Comparison of ENCODE assay signal across 12 mouse cellular contexts in the genomic region with DNA sequence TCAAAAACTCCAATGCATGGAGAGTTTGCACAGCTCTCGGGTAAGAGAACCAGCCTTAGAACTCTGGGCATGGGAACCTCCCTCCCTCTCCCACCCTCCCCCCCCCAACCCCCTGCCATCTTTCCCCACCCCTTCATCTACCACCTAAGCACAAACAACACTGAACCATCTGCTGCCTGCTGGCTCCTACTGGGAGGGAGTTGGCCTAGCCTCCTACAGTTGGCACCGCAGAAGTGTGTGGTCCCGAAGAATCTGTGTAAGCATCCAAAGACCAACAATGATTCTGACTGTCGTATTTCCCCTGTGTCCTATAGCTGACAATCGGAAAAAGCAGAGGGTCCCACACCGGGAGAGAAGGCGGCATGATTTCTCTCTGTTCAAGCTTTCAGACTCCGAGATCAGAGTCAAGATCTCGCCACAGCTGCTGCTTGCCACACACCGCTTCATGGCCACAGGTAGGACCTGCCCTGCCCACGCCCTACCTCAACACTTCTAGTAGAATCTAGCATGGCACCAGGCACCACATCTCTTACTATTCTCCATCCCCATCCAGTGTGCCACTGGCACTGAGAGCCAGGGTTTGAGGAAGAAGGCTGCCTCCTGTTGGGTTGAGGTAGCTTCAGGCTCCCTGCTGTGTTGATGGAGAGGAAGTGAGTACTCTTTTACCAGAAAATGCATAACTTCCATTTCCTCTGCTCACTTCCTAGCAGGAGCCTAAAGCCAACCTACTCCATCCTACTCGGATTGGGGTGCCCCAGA. TPM values are rescaled to one million over a fixed set of nuclear protein-coding genes. Genes with fewer than 3 reads are reported as not detected.
DNase-seq lines count a peak whose midpoint lies in the region; ATAC-seq and TF ChIP-seq lines count a peak whose summit lies in the region.
"Had no signal": no experiment of that assay in that cellular context is flagged by ENCODE, and none has a peak within 500 bp of the region (broad histone marks: within the 10 kb centered on the region; RNA-seq: fewer than 3 reads in every experiment).

No protein-coding gene starts in this region.

- peak; percentile 60 to 61 for DNase-seq in layer of hippocampus, adult 2 months (ENCODE audit: low spot score in 2 of 2)
- DNase-seq in layer of hippocampus, postnatal 25 days (ENCODE audit: extremely low spot score in 1 of 2, low spot score in 1 of 2), result no peak
- peak; percentile 81 for DNase-seq in brain, embryonic 14.5 days (ENCODE audit: low read depth)
- peak; percentile 90 for DNase-seq in cerebellum, adult 9-11 months
- DNase-seq in right cerebral cortex, postnatal 10 days (ENCODE audit: low spot score in 2 of 2), result peak; percentile 49 to 75
- DNase-seq in Muller cell, postnatal 12 days (ENCODE audit: inconsistent ontology term), result no peak
- DNase-seq: heart, postnatal 36 days; kidney, adult 11 months; lung, postnatal 10 days had no signal

- no peak for TF ChIP-seq POLR2A in brain, embryonic 14.5 days (IDR thresholded peaks at IDR 0.05; ENCODE audit: borderline replicate concordance, extremely low read depth, insufficient read depth, insufficient read length, poor library complexity, severe bottlenecking)

- no peak for TF ChIP-seq CTCF in layer of hippocampus, adult 2 months (conservative IDR thresholded peaks at IDR 0.05)
- TF ChIP-seq CTCF in brain, embryonic 14.5 days (IDR thresholded peaks at IDR 0.05; ENCODE audit: borderline replicate concordance, extremely low read depth, insufficient read depth, insufficient read length), result no peak

- H3K4me3 ChIP-seq in layer of hippocampus, adult 2 months, result no peak overlapping the region
- H3K4me3 ChIP-seq: left cerebral cortex, adult 2 months had no signal

- no peak for ATAC-seq in megakaryocyte-erythroid progenitor cell, adult 5-6 weeks (replicated peaks; ENCODE audit: low FRiP score, low TSS enrichment, poor library complexity, severe bottlenecking)
- ATAC-seq: midbrain, embryonic 16.5 days had no signal

- H3K27ac ChIP-seq in layer of hippocampus, adult 2 months, result peak overlapping the region; percentile 76
- H3K27ac ChIP-seq: left cerebral cortex, adult 2 months had no signal

RNA-seq across cellular contexts. Expression of a gene that starts 27.9 kb away (rescaled TPM):
- total RNA-seq in layer of hippocampus, adult 2 months (2021), result 100 to 1,000 TPM; 113 to 115 TPM
- 100 to 1,000 TPM in 1 of 2 experiments, 10 to 100 TPM in 1; 94.0 to 102 TPM for total RNA-seq in layer of hippocampus, postnatal 25 days (2021)
- 3.7 and 5.8 TPM in 2 replicates for polyA plus RNA-seq in brain, embryonic 14.5 days (2012; rRNA removed)
- 0.27 and 2.5 TPM in 2 replicates for total RNA-seq in megakaryocyte-erythroid progenitor cell, adult 5-6 weeks (2014; fragmentation: Nextera tagmentation)
- total RNA-seq in megakaryocyte-erythroid progenitor cell, adult 5-6 weeks (2017), result 0.33 TPM in 1 of 2 replicates, not detected in the other
- total RNA-seq: heart, postnatal 36 days had no signal

RNA-seq across cellular contexts. Expression of a gene that starts 56.3 kb away (rescaled TPM):
- total RNA-seq in layer of hippocampus, adult 2 months (2021), result 100 to 1,000 TPM; 324 to 355 TPM
- total RNA-seq in layer of hippocampus, postnatal 25 days (2021), result 100 to 1,000 TPM; 310 to 324 TPM
- 63.1 and 66.7 TPM in 2 replicates for polyA plus RNA-seq in brain, embryonic 14.5 days (2012; rRNA removed)
- 24.4 and 26.2 TPM in 2 replicates for total RNA-seq in megakaryocyte-erythroid progenitor cell, adult 5-6 weeks (2014; fragmentation: Nextera tagmentation)
- 15.8 and 18.5 TPM in 2 replicates for total RNA-seq in megakaryocyte-erythroid progenitor cell, adult 5-6 weeks (2017)

Comparison
In these comparisons a context has a peak if more than half of its experiments do, and no peak if none do; other contexts are left out.
1. DNase-seq: peak in layer of hippocampus, adult 2 months (2 of 2), brain, embryonic 14.5 days (single experiment), cerebellum, adult 9-11 months (single experiment) and right cerebral cortex, postnatal 10 days (2 of 2); none in layer of hippocampus, postnatal 25 days (0 of 2) and Muller cell, postnatal 12 days (single experiment).
2. RNA of a gene that starts 27.9 kb away (total RNA-seq): 113 to 115 TPM in layer of hippocampus, adult 2 months and 94.0 to 102 TPM in layer of hippocampus, postnatal 25 days; 0.27 to 2.5 TPM in megakaryocyte-erythroid progenitor cell, adult 5-6 weeks; every median in the first group is over 10 times any median in the second.
3. RNA of a gene that starts 56.3 kb away (total RNA-seq): 324 to 355 TPM in layer of hippocampus, adult 2 months and 310 to 324 TPM in layer of hippocampus, postnatal 25 days; 15.8 to 26.2 TPM in megakaryocyte-erythroid progenitor cell, adult 5-6 weeks; every median in the first group is over 10 times any median in the second.